Mouse (Mus musculus) thymus, postnatal 36 days (tissue): ENCODE measurements at regions not wholly inside any gene's neighbourhood (a gene's known extent, or its start where the extent isn't known, plus 50 kb on each side); places are given as distances from the start of the nearest gene placed in this dataset.
"Not testable (repeated sequence)": the region's sequence is repeated elsewhere in the genome, so short reads cannot be mapped to it uniquely, and the experiment has no call there.

Experiments used
- DNase-seq, 2 experiments: peaks; one replicate each; pipeline ENCODE4 v3.0.0; 2022; ENCODE audit warnings: mixed read lengths in 2 of 2

DNA sequence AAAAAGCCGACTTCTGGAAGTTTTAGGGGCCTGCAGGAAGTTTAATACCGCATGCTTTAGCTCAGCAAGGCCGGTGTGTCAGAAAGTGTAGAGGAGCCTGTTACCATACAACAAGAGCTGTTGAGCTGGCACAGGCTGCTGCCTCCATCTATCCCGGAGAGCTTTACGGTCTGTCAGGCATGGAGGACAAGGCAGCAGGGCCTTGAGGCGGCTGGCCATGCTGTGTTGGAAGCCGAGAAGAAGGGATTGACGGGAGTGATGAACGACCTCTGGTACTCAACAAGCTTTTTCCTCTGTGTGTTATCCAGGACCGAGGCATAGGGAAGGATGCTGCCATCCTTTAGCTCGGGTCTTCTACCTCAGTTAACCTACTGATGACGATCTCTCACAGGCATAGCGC is 146.8 kb upstream of the Mocs1 start:
- no peak for DNase-seq

DNA sequence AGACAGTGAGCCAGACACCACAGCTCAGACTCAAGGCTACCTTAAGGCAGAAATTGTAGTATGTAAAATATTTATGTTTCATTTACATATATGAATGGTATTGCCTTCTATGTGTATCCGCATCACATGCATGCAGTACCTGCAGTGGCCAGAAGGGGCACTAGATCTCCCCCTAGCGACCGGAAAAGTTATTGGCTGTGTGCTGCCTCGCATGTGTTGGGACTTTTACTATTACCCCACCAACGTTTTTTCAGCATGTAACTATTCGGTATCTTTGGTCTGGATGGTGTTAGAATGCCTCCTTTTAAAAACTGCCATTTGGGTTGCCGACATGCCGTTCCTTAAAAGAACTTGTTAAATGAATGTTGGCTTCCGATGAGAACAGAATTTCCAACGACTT is 145.7 kb upstream of the Mocs1 start:
- no peak for DNase-seq

DNA sequence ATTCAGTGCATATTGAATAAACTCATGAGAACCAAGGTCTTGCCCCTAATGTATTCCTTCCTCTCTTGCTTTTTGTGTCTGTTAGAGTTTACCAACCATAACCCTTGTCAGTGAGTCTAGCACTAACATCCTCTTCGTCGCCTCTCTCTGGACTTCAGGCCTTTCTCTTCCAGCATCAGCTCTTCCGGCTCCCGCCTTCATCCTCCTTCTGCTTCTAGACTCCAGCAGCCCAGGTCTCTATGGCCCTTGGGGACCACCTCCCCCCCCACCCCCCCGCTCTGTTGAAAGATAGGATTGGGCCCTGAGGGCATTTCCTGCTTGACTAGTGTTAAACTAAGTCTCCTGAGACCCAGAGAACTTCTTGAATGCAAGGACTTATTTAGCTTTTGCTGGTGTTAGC is 144.7 kb upstream of the Mocs1 start:
- DNase-seq = no peak

DNA sequence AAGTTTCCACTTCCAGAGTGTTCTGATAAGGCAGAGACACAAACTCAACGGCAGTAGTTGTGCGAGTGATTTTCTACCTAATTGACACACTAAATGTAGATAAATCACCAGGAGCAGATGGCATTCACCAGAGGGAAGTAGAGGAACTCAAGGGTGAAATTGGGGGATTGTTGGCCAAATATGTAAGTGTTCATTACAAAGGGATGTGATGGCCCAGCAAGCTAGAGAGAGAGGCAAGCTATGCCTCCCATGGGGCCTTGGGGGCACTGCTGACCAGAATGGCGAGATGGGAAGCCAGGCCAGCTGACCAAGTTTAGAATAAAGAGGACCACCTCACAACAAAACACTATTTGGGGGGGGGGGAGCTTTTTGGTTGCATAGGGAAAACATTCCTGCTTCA is 136.5 kb upstream of the Mocs1 start:
- no peak for DNase-seq

DNA sequence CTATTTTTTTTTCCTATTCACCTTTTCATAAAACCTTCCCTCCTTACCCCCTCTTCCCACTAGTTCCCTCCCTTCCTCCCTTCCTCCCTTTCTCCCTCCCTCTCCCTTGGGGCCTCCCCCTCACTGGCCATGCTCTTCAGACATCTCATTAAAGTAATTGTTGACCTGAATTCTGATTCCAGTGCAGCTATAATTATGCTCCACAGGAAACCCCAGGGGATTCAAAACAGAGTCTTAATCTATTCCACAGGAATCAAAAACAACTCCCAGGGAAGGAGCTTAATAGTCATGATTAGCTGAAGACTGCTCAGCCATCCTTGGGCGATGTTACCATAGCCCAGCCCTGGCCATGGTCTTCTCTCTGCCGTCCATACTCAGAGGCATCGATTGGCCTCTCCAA is 123.7 kb upstream of the Mocs1 start:
- DNase-seq = no peak

DNA sequence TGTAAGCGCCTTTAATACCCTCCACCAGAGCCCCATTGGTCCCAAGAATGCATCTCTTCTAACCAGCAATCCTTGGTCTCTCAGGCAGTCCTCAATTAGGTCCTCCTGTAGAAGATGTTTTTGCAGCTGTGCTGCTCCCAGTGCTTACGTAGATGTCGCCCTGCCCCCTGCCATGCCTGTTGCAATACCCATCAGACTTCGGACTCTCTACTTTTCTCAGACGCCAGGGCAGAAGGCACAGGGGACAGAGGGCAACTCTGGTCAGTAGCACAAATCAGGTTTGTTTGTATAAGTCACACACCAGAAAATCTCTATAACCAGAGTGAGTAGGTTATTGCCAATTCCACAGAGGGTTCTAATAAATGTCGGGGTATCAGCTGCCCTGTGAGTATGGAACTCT is 123.0 kb upstream of the Mocs1 start:
- no peak for DNase-seq

DNA sequence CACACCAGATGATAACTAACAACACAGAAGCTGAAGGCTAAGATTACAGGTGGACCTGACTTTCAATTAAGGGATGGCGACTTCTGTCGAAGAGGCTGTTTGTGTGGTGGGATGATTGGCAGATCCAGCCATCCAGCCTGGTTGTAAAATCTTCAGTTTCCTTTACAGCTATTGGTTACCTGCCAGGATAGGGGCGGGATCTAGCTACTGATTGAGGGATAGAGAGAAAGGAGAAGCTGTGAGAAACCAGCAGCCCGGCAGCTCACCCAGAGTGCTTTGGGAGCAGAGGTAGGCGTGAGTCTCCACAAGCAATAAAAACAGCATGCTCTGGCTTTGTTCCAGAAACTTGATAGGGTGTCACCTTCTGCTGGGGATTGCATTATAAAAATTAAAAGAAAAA is 119.1 kb upstream of the Mocs1 start:
- no peak for DNase-seq

DNA sequence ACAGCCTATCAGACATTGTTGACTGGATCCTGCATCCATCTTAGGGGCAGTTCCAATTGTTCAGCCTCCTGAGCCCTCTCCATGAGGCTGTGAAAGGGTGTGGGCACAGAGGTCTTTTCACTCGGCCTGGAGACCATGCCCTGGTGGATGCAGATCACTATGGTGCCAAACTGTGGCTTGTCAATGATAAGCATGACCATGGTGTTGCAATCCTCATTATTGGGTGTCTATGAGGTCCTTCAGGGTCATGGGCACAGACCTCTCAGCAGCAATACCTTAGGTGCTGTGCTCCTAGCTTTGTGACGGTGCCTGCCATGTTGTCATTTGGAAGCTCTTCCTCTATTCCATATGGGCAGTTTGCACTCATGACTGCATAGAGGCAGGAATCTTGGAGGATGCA is 114.0 kb upstream of the Mocs1 start:
- no peak for DNase-seq

DNA sequence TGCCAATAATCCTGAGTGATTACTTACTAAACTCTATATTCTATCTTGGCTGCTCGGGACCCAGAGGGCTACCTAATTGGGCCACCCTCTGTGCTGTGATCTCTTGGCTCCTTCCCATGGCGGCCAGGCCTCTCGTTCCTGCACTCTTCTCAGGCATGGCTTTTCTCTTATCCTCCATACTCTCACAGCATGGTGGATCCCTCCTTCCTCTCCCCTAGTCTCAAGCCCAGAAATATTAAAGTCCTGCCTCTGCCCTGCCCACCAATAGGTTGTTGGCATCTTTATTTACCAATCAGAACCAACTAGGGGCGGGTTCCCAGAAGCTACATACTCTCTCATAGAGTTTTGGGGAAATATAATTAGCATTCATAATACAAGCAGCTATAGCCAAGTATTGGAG is 100.6 kb upstream of the Mocs1 start:
- DNase-seq = no peak

DNA sequence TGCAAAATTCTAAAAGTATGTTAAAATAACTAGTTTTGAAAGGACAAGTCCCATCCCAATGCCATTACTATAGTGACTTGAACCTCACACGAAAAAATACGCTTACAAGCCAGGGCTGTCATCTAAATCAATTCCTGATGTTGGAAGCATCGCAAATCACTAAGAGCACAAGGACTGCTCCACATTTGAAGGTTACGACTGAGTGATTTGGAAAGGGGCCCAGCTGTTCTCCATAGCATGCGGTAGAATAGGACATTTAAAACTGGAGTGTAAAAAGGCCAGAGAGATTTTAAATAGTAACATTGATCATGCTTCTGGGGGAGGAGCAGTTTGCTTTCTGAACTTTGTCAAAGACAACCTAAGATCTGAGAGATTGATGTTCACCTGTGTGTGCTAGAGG is 92.8 kb upstream of the Mocs1 start:
- no peak for DNase-seq

DNA sequence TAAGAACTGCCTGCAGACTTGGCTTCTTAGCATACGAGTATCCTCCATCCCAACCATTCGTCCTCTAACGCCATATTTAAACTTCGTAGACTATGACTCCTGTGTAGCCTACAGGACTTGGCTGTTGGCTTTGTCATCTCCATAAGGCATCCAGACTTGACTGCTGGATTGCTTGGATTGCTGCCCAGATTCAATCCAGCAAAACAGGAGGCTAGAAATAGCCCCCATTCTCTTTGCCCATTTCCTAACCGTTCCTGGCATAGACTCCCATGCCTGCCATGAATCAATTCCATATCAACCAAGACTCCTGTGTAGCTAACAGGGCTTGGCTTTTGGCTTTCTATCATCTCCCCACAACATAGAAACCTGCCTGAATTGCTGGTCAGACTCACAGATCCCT is 90.3 kb upstream of the Mocs1 start:
- no peak for DNase-seq

DNA sequence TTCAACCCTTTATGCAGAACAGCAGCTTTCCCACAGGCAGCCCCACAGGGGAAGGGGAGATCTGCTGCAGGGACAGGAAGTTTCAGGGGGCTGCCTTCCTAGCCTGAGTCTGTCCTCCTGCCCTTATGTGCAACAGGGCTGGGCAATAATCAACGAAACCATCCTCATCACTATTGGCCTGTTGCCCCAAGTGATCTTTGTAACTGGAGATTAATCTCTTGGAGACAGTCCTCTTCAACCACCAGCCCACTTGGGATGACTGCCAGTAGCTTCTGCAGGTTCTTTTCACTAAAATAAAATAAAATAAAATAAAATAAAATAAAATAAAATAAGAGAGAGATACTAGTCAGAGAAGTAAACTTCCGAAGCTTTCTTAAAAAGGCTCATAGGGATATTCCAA is 85.5 kb upstream of the Mocs1 start:
- DNase-seq = no peak

DNA sequence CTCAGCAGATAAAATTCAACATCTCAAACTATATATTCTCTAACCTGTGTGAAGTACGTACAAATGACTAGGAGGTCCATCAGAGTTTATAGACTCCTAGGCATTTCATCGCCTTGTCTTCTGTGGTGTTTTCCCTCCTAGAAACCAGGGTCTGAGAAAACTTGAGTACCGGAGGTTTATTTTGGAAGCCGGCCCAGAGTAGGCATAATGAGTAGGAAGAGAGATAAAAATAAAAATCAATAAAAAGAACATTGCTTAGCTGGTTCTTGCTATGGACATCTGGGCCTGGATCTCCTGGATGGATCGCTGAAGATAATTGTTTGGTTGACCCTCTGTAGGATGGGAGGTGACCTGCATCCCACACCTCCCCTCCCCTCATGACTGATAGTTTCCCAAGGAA is 81.5 kb upstream of the Mocs1 start:
- no peak for DNase-seq

DNA sequence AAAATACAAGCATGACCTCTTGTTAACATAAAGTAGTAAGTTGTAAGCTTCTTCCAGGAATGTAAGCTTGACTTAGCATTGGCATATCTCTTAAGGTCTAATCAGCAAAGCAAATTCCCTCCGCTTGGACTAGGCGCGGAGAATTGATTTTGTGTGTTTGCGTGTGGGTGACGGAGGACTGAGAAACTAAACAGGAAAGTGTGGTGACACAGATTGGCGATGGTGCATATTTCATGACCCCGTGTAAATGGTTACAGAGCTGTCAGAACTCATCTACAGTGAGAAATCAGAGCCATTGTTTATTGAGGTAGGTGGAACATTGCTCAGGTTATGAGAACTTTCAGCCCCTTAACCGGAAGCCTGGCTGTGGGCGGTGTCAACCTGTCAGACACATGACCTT is 78.8 kb upstream of the Mocs1 start:
- no peak for DNase-seq

DNA sequence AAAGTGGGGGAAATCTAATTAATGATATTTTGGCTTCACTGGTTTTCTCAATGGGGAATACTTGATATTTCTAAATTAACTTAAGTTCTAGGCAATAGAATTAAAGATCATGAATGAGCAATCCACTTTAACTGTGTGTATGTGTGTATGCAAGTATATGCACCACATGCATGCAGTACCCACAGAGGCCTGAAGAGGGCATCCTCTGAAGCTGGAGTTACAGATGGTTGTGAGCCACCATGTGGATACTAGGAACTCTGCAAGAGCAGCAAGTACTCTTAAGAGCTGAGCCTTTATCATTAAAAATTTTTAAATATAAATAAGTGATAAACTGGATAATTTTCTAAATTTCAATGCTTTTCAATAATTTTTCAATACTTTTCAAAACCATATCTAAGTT is 69.0 kb upstream of the Mocs1 start:
- no peak for DNase-seq

DNA sequence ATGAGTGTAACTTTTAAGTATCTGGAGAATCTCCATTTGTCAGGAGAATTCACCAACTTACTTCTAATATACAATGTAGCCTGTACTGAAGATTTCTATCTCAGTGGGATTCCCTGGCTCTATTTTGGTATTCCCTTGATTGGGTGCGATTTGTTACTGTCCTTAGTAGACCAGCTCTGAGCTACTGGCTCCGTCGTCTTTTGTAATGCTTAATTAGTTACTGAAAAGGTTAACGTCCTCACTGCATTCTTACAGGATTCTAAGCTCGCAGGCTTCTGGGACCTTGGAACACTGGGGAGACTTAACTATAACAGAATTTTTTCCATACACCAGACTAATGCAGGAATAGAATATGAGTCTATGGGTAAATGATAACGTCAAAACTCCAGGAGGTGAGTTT is 67.9 kb upstream of the Mocs1 start:
- not testable (repeated sequence) for DNase-seq

DNA sequence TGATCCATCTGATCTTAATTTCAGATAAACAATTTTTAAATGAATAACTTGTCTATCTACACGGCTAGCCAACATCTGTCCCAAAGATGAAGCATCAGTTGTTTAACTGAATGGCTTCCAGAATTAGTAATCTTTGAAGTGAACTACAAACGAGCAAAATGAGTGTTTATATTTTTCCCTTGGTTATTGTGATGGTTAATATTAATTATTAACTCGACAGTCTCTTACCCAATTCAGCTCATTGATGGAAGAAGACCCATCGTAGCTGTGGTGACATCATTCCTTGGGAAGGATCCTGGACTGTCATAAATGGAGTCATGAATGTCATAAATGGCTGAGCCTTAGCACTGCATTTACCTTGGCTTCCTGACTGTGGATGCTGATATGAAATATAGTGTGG is 60.4 kb upstream of the Mocs1 start:
- DNase-seq = no peak

DNA sequence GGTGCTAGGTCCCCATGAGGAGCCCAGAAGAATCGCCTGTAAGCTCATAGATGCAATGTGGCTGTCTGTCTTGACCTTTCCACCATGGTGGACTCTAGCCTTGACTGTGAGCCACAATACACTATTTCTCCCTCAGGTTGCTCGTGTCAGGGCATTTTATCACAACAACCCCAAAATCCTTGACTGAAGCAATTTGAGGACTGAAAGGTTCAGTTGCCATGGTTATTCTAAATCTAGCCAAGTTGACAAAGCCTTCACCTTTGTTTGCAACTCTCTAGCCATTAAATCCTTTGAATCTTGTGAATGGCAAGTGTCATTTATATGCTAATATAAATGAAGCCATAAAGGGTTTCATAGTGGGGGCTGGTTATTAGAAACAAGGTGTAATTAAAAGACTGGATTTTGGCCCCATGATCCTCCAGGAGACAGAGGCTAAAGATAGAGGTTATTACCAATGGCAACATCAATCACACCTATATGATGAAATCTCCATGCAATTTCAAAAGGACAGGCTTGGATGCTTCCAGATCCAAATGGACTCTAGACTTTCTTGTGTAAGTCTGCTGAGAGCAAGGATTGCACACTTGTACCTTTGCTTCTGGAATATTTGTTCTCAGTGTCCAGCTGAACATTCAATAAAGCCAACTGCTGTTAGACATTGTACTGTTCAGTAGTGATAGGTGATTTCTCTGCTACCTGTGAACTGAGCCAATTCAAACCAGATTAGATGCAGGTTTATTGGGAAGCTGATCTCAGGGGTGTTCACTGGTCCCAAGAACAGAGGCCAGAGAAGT is 59.5 kb upstream of the Mocs1 start:
- DNase-seq = no peak

DNA sequence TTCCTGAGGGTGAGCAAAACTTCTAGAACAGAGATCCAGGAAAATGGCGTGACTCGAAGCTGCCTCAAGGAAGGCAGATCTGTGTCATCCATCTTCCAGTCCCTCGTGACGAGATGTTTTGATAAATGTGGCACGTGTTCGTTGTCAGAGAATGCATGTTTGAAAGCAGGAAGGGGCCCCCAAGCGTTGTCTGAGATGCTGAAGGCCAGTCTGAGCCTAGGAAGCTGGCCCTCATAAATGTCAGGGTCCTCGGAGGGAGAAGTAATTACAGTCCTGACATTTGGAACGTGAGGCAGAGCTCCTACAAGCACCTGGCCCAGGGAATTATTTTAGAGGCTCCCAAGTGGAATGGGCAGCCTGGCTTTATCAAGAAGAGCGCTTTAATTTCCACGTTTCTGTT is 50.5 kb upstream of the Mocs1 start:
- DNase-seq = no peak
